Mouse (Mus musculus) ES-Bruce4 (cell line): ENCODE data around the gene Wdfy3.

ENCODE experiments used
- CTCF ChIP-seq: IDR thresholded peaks from one replicate; pipeline ENCODE4 v1.8.1; 2011; ENCODE audit warnings: low read depth, low read length
- EP300 ChIP-seq: IDR thresholded peaks from 2 replicates; pipeline ENCODE4 v1.6.1; 2011; ENCODE audit warnings: low read depth, low read length; ENCODE audit not compliant: insufficient read depth
- POLR2A ChIP-seq: IDR thresholded peaks from one replicate; pipeline ENCODE4 v1.8.1; 2011; ENCODE audit warnings: low read length; ENCODE audit not compliant: insufficient read depth

DNA sequence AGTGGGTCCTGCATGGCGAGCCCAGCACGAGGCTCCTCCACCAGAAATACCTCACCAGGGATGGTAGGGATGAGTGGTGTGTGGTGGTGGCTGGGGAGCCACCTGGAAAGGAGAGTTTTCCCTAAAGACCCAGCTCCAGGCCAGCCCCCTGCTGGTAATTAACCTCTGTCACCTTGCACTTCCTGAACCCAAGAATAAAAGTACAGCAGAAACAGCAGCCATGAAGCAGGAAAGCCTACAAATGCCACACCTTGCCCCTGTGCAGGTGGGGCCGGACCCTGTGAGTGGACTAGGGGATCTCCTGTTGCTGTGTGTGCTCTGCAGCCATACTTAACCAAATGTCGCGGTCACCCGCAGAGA is 247.4 kb downstream of the Wdfy3 start:
- TF ChIP-seq CTCF (no peak), POLR2A (no peak), EP300 (peak; percentile 67; the same call in 1 of the 2 replicates)
